Mouse (Mus musculus) forebrain, embryonic 10.5 days (tissue): ENCODE results near the gene Cacna2d2. TPM values are rescaled to one million over a fixed set of nuclear protein-coding genes. Genes with fewer than 3 reads are reported as not detected.

Source experiments
- DNase-seq: peaks from one replicate; pipeline ENCODE4 v3.0.0-alpha.2; 2017; ENCODE audit warnings: low spot score; ENCODE audit errors: extremely low spot score
- H3K27ac ChIP-seq: fragments of 300-500 bp; sonication (generic); 2 replicates; pipeline ENCODE4 v1.5.1; 2016; ENCODE audit warnings: mild to moderate bottlenecking
- H3K27me3 ChIP-seq: fragments of 300-500 bp; sonication (generic); 2 replicates; pipeline ENCODE4 v1.6.1; 2016; ENCODE audit warnings: mild to moderate bottlenecking; ENCODE audit not compliant: poor library complexity, severe bottlenecking
- H3K36me3 ChIP-seq: fragments of 300-500 bp; sonication (generic); replicated peaks from 2 replicates; pipeline ENCODE4 v1.6.1; 2016; ENCODE audit warnings: mild to moderate bottlenecking, moderate library complexity
- H3K4me1 ChIP-seq: fragments of 300-500 bp; sonication (generic); 2 replicates; pipeline ENCODE4 v1.6.1; 2016
- H3K4me3 ChIP-seq: fragments of 300-500 bp; sonication (generic); 2 replicates; pipeline ENCODE4 v1.5.1; 2016; ENCODE audit warnings: mild to moderate bottlenecking, moderate library complexity
- H3K9me3 ChIP-seq: fragments of 300-500 bp; sonication (generic); 2 replicates; pipeline ENCODE4 v1.6.1; 2016; ENCODE audit warnings: mild to moderate bottlenecking, moderate library complexity
- whole genome bisulfite sequencing: fragments of 180-500 bp; shearing (Covaris S2); methylation state at CpG from one replicate; pipeline ENCODE4 v1.1.7; 2016; 5-methylcytosine and 5-hydroxymethylcytosine counted together
- polyA plus RNA-seq: library from polyadenylated mRNA; unstranded; fragments of >200 nt; fragmentation: Nextera tagmentation; extraction: Ambion mirVana; gene quantifications from 2 replicates; pipeline ENCODE4 v1.2.1, GENCODE M21; 2016

The Cacna2d2 gene
- polyA plus RNA-seq, 1 experiment from 2014 or later = 1.2 TPM

- H3K4me1 ChIP-seq = peaks cover 69% of the 10 kb centered on the region
- no peak for DNase-seq
- no peaks in the 10 kb centered on the region for H3K27me3 ChIP-seq
- H3K4me3 ChIP-seq = no peak overlapping the region
- WGBS = 86% methylated on average over 14 of the region's 14 CpGs
- peaks cover 3% of the 10 kb centered on the region; the same call in 1 of the 2 replicates for H3K9me3 ChIP-seq
- H3K36me3 ChIP-seq = peaks cover 53% of the 10 kb centered on the region
- peak overlapping the region; percentile 86 for H3K27ac ChIP-seq
Observed at GRCm38 (mm10) chr9:107575579-107576356, 176.4 kb downstream of the Cacna2d2 start.

GRCm38 (mm10) chr9:107576357-107577107, 177.1 kb downstream of the Cacna2d2 start, which contains the start of gene Hyal1:
Gene Hyal1 (plus strand): TSS chr9:107576927.
- Histone ChIP-seq H3K27ac (peak within 1 kb of the TSS; percentile 86), H3K4me3 (peak within 1 kb of the TSS; percentile 52), H3K27me3 (no peaks in the 10 kb centered on the region), H3K36me3 (peaks cover 45% of the 10 kb centered on the region), H3K9me3 (peaks cover 3% of the 10 kb centered on the region; the same call in 1 of the 2 replicates), H3K4me1 (peaks cover 69% of the 10 kb centered on the region)
- WGBS = 27% methylated on average over 16 of the region's 16 CpGs
- peak; percentile 87 for DNase-seq

DNA sequence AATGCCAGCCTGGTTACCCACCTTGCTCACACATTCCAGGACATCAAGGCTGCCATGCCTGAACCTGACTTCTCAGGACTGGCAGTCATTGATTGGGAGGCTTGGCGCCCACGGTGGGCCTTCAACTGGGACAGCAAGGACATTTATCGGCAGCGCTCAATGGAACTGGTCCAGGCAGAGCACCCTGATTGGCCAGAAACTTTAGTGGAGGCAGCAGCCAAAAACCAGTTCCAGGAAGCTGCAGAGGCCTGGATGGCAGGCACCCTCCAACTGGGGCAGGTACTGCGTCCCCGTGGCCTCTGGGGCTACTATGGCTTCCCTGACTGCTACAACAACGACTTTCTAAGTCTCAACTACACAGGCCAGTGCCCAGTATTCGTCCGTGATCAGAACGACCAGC, 178.5 kb downstream of the Cacna2d2 start:
- Histone ChIP-seq H3K27ac (no peak overlapping the region), H3K4me3 (no peak overlapping the region), H3K9me3 (peaks cover 3% of the 10 kb centered on the region; the same call in 1 of the 2 replicates), H3K27me3 (no peaks in the 10 kb centered on the region), H3K36me3 (peaks cover 36% of the 10 kb centered on the region), H3K4me1 (peaks cover 69% of the 10 kb centered on the region)
- no peak for DNase-seq
- WGBS = 94% methylated on average over 10 of the region's 10 CpGs

DNA sequence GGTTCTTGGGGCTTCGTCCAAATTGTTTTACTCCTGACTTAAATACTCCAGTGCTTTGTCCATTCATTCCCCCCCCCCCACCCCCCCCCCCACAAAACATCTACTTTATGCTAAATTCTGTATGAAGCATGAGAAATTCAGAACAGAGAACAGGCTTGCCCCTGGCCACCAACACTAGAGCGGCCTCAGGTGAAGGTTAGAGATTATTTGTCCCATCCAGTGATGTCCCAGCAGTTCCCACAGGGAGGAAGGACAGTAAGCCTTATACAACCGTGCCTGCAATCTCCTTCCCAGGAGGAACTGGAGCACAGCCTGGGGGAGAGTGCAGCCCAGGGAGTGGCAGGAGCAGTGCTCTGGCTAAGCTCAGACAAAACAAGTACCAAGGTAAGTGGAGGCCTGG, 179.2 kb downstream of the Cacna2d2 start, which contains the start of gene Naa80:
Gene Naa80, plus strand, starts transcription at position 301 of the 400 bp plus-strand sequence.
- Histone ChIP-seq H3K4me1 (peaks cover 69% of the 10 kb centered on the region), H3K9me3 (peaks cover 2% of the 10 kb centered on the region; the same call in 1 of the 2 replicates), H3K36me3 (peaks cover 36% of the 10 kb centered on the region), H3K27me3 (no peaks in the 10 kb centered on the region), H3K27ac (peak within 1 kb of the TSS; percentile 92), H3K4me3 (peak within 1 kb of the TSS; percentile 4; the same call in 1 of the 2 replicates)
- 88% methylated on average over 3 of the region's 3 CpGs for WGBS
- no peak for DNase-seq

Other genes with a start within 250 kb of the Cacna2d2 start
- 4.4 and 5.4 TPM in 2 replicates for gene Dock3, start 167.7 kb upstream of the Cacna2d2 start, polyA plus RNA-seq
- gene Mapkapk3, start 109.7 kb upstream of the Cacna2d2 start, polyA plus RNA-seq = 5.9 and 6.6 TPM in 2 replicates
- 7.2 and 7.6 TPM in 2 replicates for gene Cish, start 103.6 kb upstream of the Cacna2d2 start, polyA plus RNA-seq
- 13.5 and 13.7 TPM in 2 replicates for gene Hemk1, start 61.3 kb upstream of the Cacna2d2 start, polyA plus RNA-seq
- 1.0 and 1.6 TPM in 2 replicates for gene 6430571L13Rik, start 59.0 kb upstream of the Cacna2d2 start, polyA plus RNA-seq
- 33.0 and 35.8 TPM in 2 replicates for gene Tmem115, start 134.3 kb downstream of the Cacna2d2 start, polyA plus RNA-seq
- gene Cyb561d2, start 142.6 kb downstream of the Cacna2d2 start, polyA plus RNA-seq = 20.4 and 21.0 TPM in 2 replicates
- 36.7 and 37.3 TPM in 2 replicates for gene Nprl2, start 142.6 kb downstream of the Cacna2d2 start, polyA plus RNA-seq
- gene Zmynd10, start 147.7 kb downstream of the Cacna2d2 start, polyA plus RNA-seq = 0.74 and 1.4 TPM in 2 replicates
- 57.4 and 59.6 TPM in 2 replicates for gene Rassf1, start 151.9 kb downstream of the Cacna2d2 start, polyA plus RNA-seq
- gene Tusc2, start 163.6 kb downstream of the Cacna2d2 start, polyA plus RNA-seq = 73.3 and 74.1 TPM in 2 replicates
- gene Hyal2, start 168.3 kb downstream of the Cacna2d2 start, polyA plus RNA-seq = 147 TPM in 2 replicates
- gene Hyal1, start 177.3 kb downstream of the Cacna2d2 start, polyA plus RNA-seq = 6.8 and 7.4 TPM in 2 replicates
- 13.9 and 17.9 TPM in 2 replicates for gene Naa80, start 179.3 kb downstream of the Cacna2d2 start, polyA plus RNA-seq
- gene Hyal3, start 181.2 kb downstream of the Cacna2d2 start, polyA plus RNA-seq = 0.42 and 0.47 TPM in 2 replicates
- 58.6 and 66.8 TPM in 2 replicates for gene Ifrd2, start 188.0 kb downstream of the Cacna2d2 start, polyA plus RNA-seq
- 1.4 and 2.0 TPM in 2 replicates for gene Sema3b, start 209.6 kb downstream of the Cacna2d2 start, polyA plus RNA-seq
- 526 and 533 TPM in 2 replicates for gene Gnai2, start 235.8 kb downstream of the Cacna2d2 start, polyA plus RNA-seq